Mouse (Mus musculus): ENCODE results near the gene B3galt4. TPM values are rescaled to one million over a fixed set of nuclear protein-coding genes. Genes with fewer than 3 reads are reported as not detected.
"Not testable (repeated sequence)": the region's sequence is repeated elsewhere in the genome, so short reads cannot be mapped to it uniquely, and the experiment has no call there.

Gene B3galt4
- polyA plus RNA-seq, 1 experiment from 2014 or later, result 5.5 TPM

- H3K4me3 ChIP-seq (ENCODE audit: low read length); H3K9ac ChIP-seq (ENCODE audit: low read length); H3K9me3 ChIP-seq (ENCODE audit: control insufficient read depth, low read length); H3K27me3 ChIP-seq (ENCODE audit: control insufficient read depth, insufficient read depth, low read depth, low read length); H3K36me3 ChIP-seq (ENCODE audit: control insufficient read depth, insufficient read depth, low read length); ATAC-seq (ENCODE audit: low read depth); H3K27ac ChIP-seq (ENCODE audit: low read length); H3K4me2 ChIP-seq (ENCODE audit: low read depth, low read length); H3K4me1 ChIP-seq (replicated peaks; ENCODE audit: control insufficient read depth, insufficient read depth, low read length): not testable (repeated sequence)
- 66% methylated on average over 6 of the region's 6 CpGs for WGBS
Observed at GRCm38 (mm10) chr17:33903911-33904651, 47.2 kb downstream of the B3galt4 start.

- WGBS, result 70% methylated on average over 7 of the region's 7 CpGs
- no peak overlapping the region for H3K4me3 ChIP-seq (ENCODE audit: low read length)
- no peak overlapping the region for H3K4me2 ChIP-seq (ENCODE audit: low read depth, low read length)
- no peaks in the 10 kb centered on the region for H3K36me3 ChIP-seq (ENCODE audit: control insufficient read depth, insufficient read depth, low read length)
- H3K27ac ChIP-seq (ENCODE audit: low read length), result no peak overlapping the region
- no peaks in the 10 kb centered on the region for H3K27me3 ChIP-seq (ENCODE audit: control insufficient read depth, insufficient read depth, low read depth, low read length)
- ATAC-seq (ENCODE audit: low read depth), result no peak
- no peaks in the 10 kb centered on the region for H3K4me1 ChIP-seq (replicated peaks; ENCODE audit: control insufficient read depth, insufficient read depth, low read length)
- H3K9ac ChIP-seq (ENCODE audit: low read length), result no peak overlapping the region
- H3K9me3 ChIP-seq (ENCODE audit: control insufficient read depth, low read length), result no peaks in the 10 kb centered on the region
Observed at GRCm38 (mm10) chr17:33902491-33902890, 48.8 kb downstream of the B3galt4 start.

- H3K9ac ChIP-seq (ENCODE audit: low read length), result no peak overlapping the region
- no peak for ATAC-seq (ENCODE audit: low read depth)
- 54% methylated on average over 4 of the region's 4 CpGs for WGBS
- no peaks in the 10 kb centered on the region for H3K36me3 ChIP-seq (ENCODE audit: control insufficient read depth, insufficient read depth, low read length)
- no peak overlapping the region for H3K4me2 ChIP-seq (ENCODE audit: low read depth, low read length)
- H3K4me3 ChIP-seq (ENCODE audit: low read length), result no peak overlapping the region
- H3K4me1 ChIP-seq (replicated peaks; ENCODE audit: control insufficient read depth, insufficient read depth, low read length), result no peaks in the 10 kb centered on the region
- H3K27ac ChIP-seq (ENCODE audit: low read length), result no peak overlapping the region
- H3K27me3 ChIP-seq (ENCODE audit: control insufficient read depth, insufficient read depth, low read depth, low read length), result no peaks in the 10 kb centered on the region
- no peaks in the 10 kb centered on the region for H3K9me3 ChIP-seq (ENCODE audit: control insufficient read depth, low read length)
Observed at GRCm38 (mm10) chr17:33902079-33902478, 49.2 kb downstream of the B3galt4 start.

GRCm38 (mm10) chr17:33901653-33902052, 49.6 kb downstream of the B3galt4 start:
- 63% methylated on average over 4 of the region's 4 CpGs for WGBS
- H3K4me3 ChIP-seq (ENCODE audit: low read length), result no peak overlapping the region
- H3K36me3 ChIP-seq (ENCODE audit: control insufficient read depth, insufficient read depth, low read length), result no peaks in the 10 kb centered on the region
- H3K27me3 ChIP-seq (ENCODE audit: control insufficient read depth, insufficient read depth, low read depth, low read length), result no peaks in the 10 kb centered on the region
- H3K4me2 ChIP-seq (ENCODE audit: low read depth, low read length), result no peak overlapping the region
- no peaks in the 10 kb centered on the region for H3K4me1 ChIP-seq (replicated peaks; ENCODE audit: control insufficient read depth, insufficient read depth, low read length)
- no peak overlapping the region for H3K27ac ChIP-seq (ENCODE audit: low read length)
- no peak overlapping the region for H3K9ac ChIP-seq (ENCODE audit: low read length)
- H3K9me3 ChIP-seq (ENCODE audit: control insufficient read depth, low read length), result no peaks in the 10 kb centered on the region
- no peak for ATAC-seq (ENCODE audit: low read depth)

GRCm38 (mm10) chr17:33900989-33901314, 50.3 kb downstream of the B3galt4 start:
- H3K4me1 ChIP-seq (replicated peaks; ENCODE audit: control insufficient read depth, insufficient read depth, low read length), result no peaks in the 10 kb centered on the region
- no peak overlapping the region for H3K9ac ChIP-seq (ENCODE audit: low read length)
- no peaks in the 10 kb centered on the region for H3K27me3 ChIP-seq (ENCODE audit: control insufficient read depth, insufficient read depth, low read depth, low read length)
- H3K4me3 ChIP-seq (ENCODE audit: low read length), result no peak overlapping the region
- H3K36me3 ChIP-seq (ENCODE audit: control insufficient read depth, insufficient read depth, low read length), result no peaks in the 10 kb centered on the region
- no peak overlapping the region for H3K4me2 ChIP-seq (ENCODE audit: low read depth, low read length)
- ATAC-seq (ENCODE audit: low read depth), result no peak
- no peak overlapping the region for H3K27ac ChIP-seq (ENCODE audit: low read length)
- no peaks in the 10 kb centered on the region for H3K9me3 ChIP-seq (ENCODE audit: control insufficient read depth, low read length)
- WGBS, result 70% methylated on average over 4 of the region's 4 CpGs

- Histone ChIP-seq H3K4me1 (replicated peaks; ENCODE audit: control insufficient read depth, insufficient read depth, low read length) (no peaks in the 10 kb centered on the region), H3K9me3 (ENCODE audit: control insufficient read depth, low read length) (no peaks in the 10 kb centered on the region), H3K36me3 (ENCODE audit: control insufficient read depth, insufficient read depth, low read length) (no peaks in the 10 kb centered on the region), H3K27ac (ENCODE audit: low read length) (no peak overlapping the region), H3K27me3 (ENCODE audit: control insufficient read depth, insufficient read depth, low read depth, low read length) (no peaks in the 10 kb centered on the region), H3K9ac (ENCODE audit: low read length) (no peak overlapping the region), H3K4me2 (ENCODE audit: low read depth, low read length) (no peak overlapping the region), H3K4me3 (ENCODE audit: low read length) (no peak overlapping the region)
- 59% methylated on average over 7 of the region's 7 CpGs for WGBS
- ATAC-seq (ENCODE audit: low read depth), result no peak
Observed at GRCm38 (mm10) chr17:33900281-33900988, 50.9 kb downstream of the B3galt4 start.

Other genes with a start within 250 kb of the B3galt4 start
- gene March2, start 232.8 kb downstream of the B3galt4 start, polyA plus RNA-seq (2015; fragmentation: Nextera tagmentation; extraction: Ambion mirVana), result 61.8 and 72.0 TPM in 2 replicates
- 279 and 289 TPM in 2 replicates for gene Rab11b, start 191.0 kb downstream of the B3galt4 start, polyA plus RNA-seq (2015; fragmentation: Nextera tagmentation; extraction: Ambion mirVana)
- 46.1 and 48.3 TPM in 2 replicates for gene Angptl4, start 169.7 kb downstream of the B3galt4 start, polyA plus RNA-seq (2015; fragmentation: Nextera tagmentation; extraction: Ambion mirVana)
- gene Kank3, start 141.0 kb downstream of the B3galt4 start, polyA plus RNA-seq (2015; fragmentation: Nextera tagmentation; extraction: Ambion mirVana), result 78.8 and 89.6 TPM in 2 replicates
- gene Rps28, start 126.9 kb downstream of the B3galt4 start, polyA plus RNA-seq (2015; fragmentation: Nextera tagmentation; extraction: Ambion mirVana), result 929 and 1,039 TPM in 2 replicates
- gene Ndufa7, start 126.9 kb downstream of the B3galt4 start, polyA plus RNA-seq (2015; fragmentation: Nextera tagmentation; extraction: Ambion mirVana), result 482 and 489 TPM in 2 replicates
- 63.4 and 67.1 TPM in 2 replicates for gene Cd320, start 108.4 kb downstream of the B3galt4 start, polyA plus RNA-seq (2015; fragmentation: Nextera tagmentation; extraction: Ambion mirVana)
- not detected in 2 replicates for gene Gm7029, start 77.7 kb downstream of the B3galt4 start, polyA plus RNA-seq (2015; fragmentation: Nextera tagmentation; extraction: Ambion mirVana)
- gene Kifc1, start 60.8 kb downstream of the B3galt4 start, polyA plus RNA-seq (2015; fragmentation: Nextera tagmentation; extraction: Ambion mirVana), result 8.8 and 9.6 TPM in 2 replicates
- 0.26 TPM in 1 of 2 replicates, not detected in the other for gene Platr17, start 46.4 kb downstream of the B3galt4 start, polyA plus RNA-seq (2015; fragmentation: Nextera tagmentation; extraction: Ambion mirVana)
- gene Daxx, start 42.1 kb downstream of the B3galt4 start, polyA plus RNA-seq (2015; fragmentation: Nextera tagmentation; extraction: Ambion mirVana), result 44.1 and 50.6 TPM in 2 replicates
- gene Tapbp, start 35.6 kb downstream of the B3galt4 start, polyA plus RNA-seq (2015; fragmentation: Nextera tagmentation; extraction: Ambion mirVana), result 57.7 and 70.8 TPM in 2 replicates
- gene Zbtb22, start 35.6 kb downstream of the B3galt4 start, polyA plus RNA-seq (2015; fragmentation: Nextera tagmentation; extraction: Ambion mirVana), result 17.8 and 18.7 TPM in 2 replicates
- gene Rgl2, start 21.9 kb downstream of the B3galt4 start, polyA plus RNA-seq (2015; fragmentation: Nextera tagmentation; extraction: Ambion mirVana), result 49.5 and 51.7 TPM in 2 replicates
- gene Pfdn6, start 11.1 kb downstream of the B3galt4 start, polyA plus RNA-seq (2015; fragmentation: Nextera tagmentation; extraction: Ambion mirVana), result 143 and 151 TPM in 2 replicates
- 20.2 and 20.6 TPM in 2 replicates for gene Wdr46, start 10.8 kb downstream of the B3galt4 start, polyA plus RNA-seq (2015; fragmentation: Nextera tagmentation; extraction: Ambion mirVana)
- 49.4 and 50.5 TPM in 2 replicates for gene Vps52, start 4.3 kb upstream of the B3galt4 start, polyA plus RNA-seq (2015; fragmentation: Nextera tagmentation; extraction: Ambion mirVana)
- 1,739 and 1,825 TPM in 2 replicates for gene Rps18, start 4.5 kb upstream of the B3galt4 start, polyA plus RNA-seq (2015; fragmentation: Nextera tagmentation; extraction: Ambion mirVana)
- gene H2-K1, start 48.9 kb upstream of the B3galt4 start, polyA plus RNA-seq (2015; fragmentation: Nextera tagmentation; extraction: Ambion mirVana), result 55.5 and 83.8 TPM in 2 replicates
- gene Ring1, start 73.2 kb upstream of the B3galt4 start, polyA plus RNA-seq (2015; fragmentation: Nextera tagmentation; extraction: Ambion mirVana), result 15.0 and 15.2 TPM in 2 replicates
- gene H2-Ke6, start 76.6 kb upstream of the B3galt4 start, polyA plus RNA-seq (2015; fragmentation: Nextera tagmentation; extraction: Ambion mirVana), result 40.9 and 41.6 TPM in 2 replicates
- 188 and 191 TPM in 2 replicates for gene Slc39a7, start 80.2 kb upstream of the B3galt4 start, polyA plus RNA-seq (2015; fragmentation: Nextera tagmentation; extraction: Ambion mirVana)
- 49.6 and 49.9 TPM in 2 replicates for gene Rxrb, start 80.3 kb upstream of the B3galt4 start, polyA plus RNA-seq (2015; fragmentation: Nextera tagmentation; extraction: Ambion mirVana)
- gene Col11a2, start 87.9 kb upstream of the B3galt4 start, polyA plus RNA-seq (2015; fragmentation: Nextera tagmentation; extraction: Ambion mirVana), result 2.6 and 3.7 TPM in 2 replicates
- gene H2-Oa, start 140.9 kb upstream of the B3galt4 start, polyA plus RNA-seq (2015; fragmentation: Nextera tagmentation; extraction: Ambion mirVana), result 0.23 and 1.0 TPM in 2 replicates
- 11.8 and 12.7 TPM in 2 replicates for gene H2-DMa, start 168.1 kb upstream of the B3galt4 start, polyA plus RNA-seq (2015; fragmentation: Nextera tagmentation; extraction: Ambion mirVana)
- 97.8 and 100 TPM in 2 replicates for gene Brd2, start 171.1 kb upstream of the B3galt4 start, polyA plus RNA-seq (2015; fragmentation: Nextera tagmentation; extraction: Ambion mirVana)
- 1.6 and 2.1 TPM in 2 replicates for gene H2-DMb2, start 191.8 kb upstream of the B3galt4 start, polyA plus RNA-seq (2015; fragmentation: Nextera tagmentation; extraction: Ambion mirVana)
- gene H2-DMb1, start 201.6 kb upstream of the B3galt4 start, polyA plus RNA-seq (2015; fragmentation: Nextera tagmentation; extraction: Ambion mirVana), result 3.7 and 6.2 TPM in 2 replicates
- 7.2 and 9.7 TPM in 2 replicates for gene Tap1, start 236.1 kb upstream of the B3galt4 start, polyA plus RNA-seq (2015; fragmentation: Nextera tagmentation; extraction: Ambion mirVana)
- gene Psmb9, start 236.3 kb upstream of the B3galt4 start, polyA plus RNA-seq (2015; fragmentation: Nextera tagmentation; extraction: Ambion mirVana), result 8.8 and 12.8 TPM in 2 replicates
- gene Psmb8, start 246.2 kb upstream of the B3galt4 start, polyA plus RNA-seq (2015; fragmentation: Nextera tagmentation; extraction: Ambion mirVana), result 21.4 and 37.2 TPM in 2 replicates